Mouse (Mus musculus): ENCODE results near the gene Sema4g. TPM values are rescaled to one million over a fixed set of nuclear protein-coding genes. Genes with fewer than 3 reads are reported as not detected.

The Sema4g gene
- total and polyA plus RNA-seq, 2 experiments from 2014 or later, result 18.7 to 63.2 TPM

GRCm38 (mm10) chr19:45045651-45046050 lies 56.8 kb downstream of the Sema4g start, which contains the start of gene Pdzd7:
Pdzd7 (minus strand) TSS chr19:45045717.
- peaks cover 5% of the 10 kb centered on the region; the same call in 1 of the 2 replicates for H3K4me1 ChIP-seq (ENCODE audit: insufficient read depth, low read length)
- ATAC-seq (ENCODE audit: low FRiP score) (no peak), DNase-seq (ENCODE audit: low spot score) (no peak)
- 86% methylated on average over 5 of the region's 5 CpGs for WGBS
- peak within 1 kb of the TSS; percentile 57 for H3K4me3 ChIP-seq (ENCODE audit: low read depth, low read length)
- no peaks in the 10 kb centered on the region for H3K27me3 ChIP-seq (ENCODE audit: insufficient read depth, low read length)
- H3K9me3 ChIP-seq (ENCODE audit: low read length), result no peaks in the 10 kb centered on the region
- TF ChIP-seq CTCF (IDR thresholded peaks at IDR 0.05), result no peak
- peaks cover 12% of the 10 kb centered on the region for H3K36me3 ChIP-seq (ENCODE audit: insufficient read depth, low read length)
- peak within 1 kb of the TSS; percentile 68 for H3K9ac ChIP-seq (replicated peaks; ENCODE audit: low read length, poor library complexity, severe bottlenecking)
- H3K4me2 ChIP-seq (ENCODE audit: low read depth, low read length, poor library complexity, severe bottlenecking), result peak within 1 kb of the TSS; percentile 77
- H3K27ac ChIP-seq (ENCODE audit: low read depth, low read length), result peak within 1 kb of the TSS; percentile 94

DNA sequence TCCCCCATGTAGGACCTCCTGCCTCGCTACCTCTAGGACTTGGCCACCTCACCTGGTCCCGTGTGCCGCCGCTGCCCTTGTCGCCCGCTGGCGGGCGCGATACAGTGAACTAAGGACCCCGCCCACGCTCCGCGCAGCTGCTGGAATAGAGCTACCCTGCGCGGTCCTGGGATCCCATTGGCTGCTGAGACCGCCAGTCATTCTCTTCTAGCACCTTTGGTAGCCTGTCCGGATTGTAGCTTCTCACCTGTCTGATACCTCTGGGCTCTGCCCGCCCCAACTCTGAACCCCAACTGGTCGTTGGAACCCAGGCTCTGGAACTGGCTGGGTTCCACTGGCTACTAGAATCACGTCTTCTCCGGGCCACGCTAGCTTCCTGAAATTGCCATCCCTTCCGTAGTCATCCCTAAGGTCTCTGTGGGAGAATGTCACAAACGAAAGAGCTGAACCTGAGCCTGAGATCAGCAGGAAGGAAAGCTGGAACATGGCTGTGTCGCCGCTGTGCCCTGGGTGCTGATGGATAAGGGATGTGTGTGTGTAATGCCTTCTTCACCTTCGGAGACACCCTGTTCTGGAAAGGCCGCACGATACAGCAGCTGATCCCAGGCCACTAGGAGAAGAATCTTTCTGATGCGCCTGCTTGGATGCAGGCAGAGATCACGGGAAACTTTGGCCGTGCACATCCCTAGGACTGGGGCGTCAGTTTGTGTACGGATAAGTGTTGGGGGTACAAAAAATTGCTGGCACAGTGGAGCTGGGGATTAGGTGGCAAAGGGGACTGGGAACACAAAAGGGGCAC lies 57.8 kb downstream of the Sema4g start:
- DNase-seq (ENCODE audit: low spot score) (peak; percentile 94), ATAC-seq (ENCODE audit: low FRiP score) (peak; percentile 69)
- Histone ChIP-seq H3K9me3 (ENCODE audit: low read length) (no peaks in the 10 kb centered on the region), H3K4me2 (ENCODE audit: low read depth, low read length, poor library complexity, severe bottlenecking) (peak overlapping the region; percentile 77), H3K4me3 (ENCODE audit: low read depth, low read length) (peak overlapping the region; percentile 57), H3K4me1 (ENCODE audit: insufficient read depth, low read length) (peaks cover 5% of the 10 kb centered on the region; the same call in 1 of the 2 replicates), H3K27ac (ENCODE audit: low read depth, low read length) (peak overlapping the region; percentile 94), H3K27me3 (ENCODE audit: insufficient read depth, low read length) (no peaks in the 10 kb centered on the region), H3K9ac (replicated peaks; ENCODE audit: low read length, poor library complexity, severe bottlenecking) (peak overlapping the region; percentile 68), H3K36me3 (ENCODE audit: insufficient read depth, low read length) (peaks cover 19% of the 10 kb centered on the region)
- WGBS, result under 1% methylated on average over 34 of the region's 34 CpGs
- peak; percentile 51 for TF ChIP-seq CTCF (IDR thresholded peaks at IDR 0.05)

- TF ChIP-seq CTCF (IDR thresholded peaks at IDR 0.05), result peak; percentile 80
- H3K4me1 ChIP-seq (ENCODE audit: insufficient read depth, low read length), result peaks cover 5% of the 10 kb centered on the region; the same call in 1 of the 2 replicates
- peak within 1 kb of the TSS; percentile 68 for H3K9ac ChIP-seq (replicated peaks; ENCODE audit: low read length, poor library complexity, severe bottlenecking)
- H3K4me3 ChIP-seq (ENCODE audit: low read depth, low read length), result peak within 1 kb of the TSS; percentile 57
- no peaks in the 10 kb centered on the region for H3K9me3 ChIP-seq (ENCODE audit: low read length)
- H3K36me3 ChIP-seq (ENCODE audit: insufficient read depth, low read length), result peaks cover 27% of the 10 kb centered on the region
- H3K4me2 ChIP-seq (ENCODE audit: low read depth, low read length, poor library complexity, severe bottlenecking), result peak within 1 kb of the TSS; percentile 77
- DNase-seq (ENCODE audit: low spot score) (peak; percentile 94), ATAC-seq (ENCODE audit: low FRiP score) (peak; percentile 87)
- WGBS, result under 1% methylated on average over 26 of the region's 26 CpGs
- no peaks in the 10 kb centered on the region for H3K27me3 ChIP-seq (ENCODE audit: insufficient read depth, low read length)
- H3K27ac ChIP-seq (ENCODE audit: low read depth, low read length), result peak within 1 kb of the TSS; percentile 94
Measured at GRCm38 (mm10) chr19:45047417-45047934, 58.6 kb downstream of the Sema4g start, which contains the start of gene Sfxn3. Sfxn3 (plus strand) TSS chr19:45047503.

- peaks cover 5% of the 10 kb centered on the region; the same call in 1 of the 2 replicates for H3K4me1 ChIP-seq (ENCODE audit: insufficient read depth, low read length)
Measured at GRCm38 (mm10) chr19:45047935-45048643, 59.2 kb downstream of the Sema4g start.

DNA sequence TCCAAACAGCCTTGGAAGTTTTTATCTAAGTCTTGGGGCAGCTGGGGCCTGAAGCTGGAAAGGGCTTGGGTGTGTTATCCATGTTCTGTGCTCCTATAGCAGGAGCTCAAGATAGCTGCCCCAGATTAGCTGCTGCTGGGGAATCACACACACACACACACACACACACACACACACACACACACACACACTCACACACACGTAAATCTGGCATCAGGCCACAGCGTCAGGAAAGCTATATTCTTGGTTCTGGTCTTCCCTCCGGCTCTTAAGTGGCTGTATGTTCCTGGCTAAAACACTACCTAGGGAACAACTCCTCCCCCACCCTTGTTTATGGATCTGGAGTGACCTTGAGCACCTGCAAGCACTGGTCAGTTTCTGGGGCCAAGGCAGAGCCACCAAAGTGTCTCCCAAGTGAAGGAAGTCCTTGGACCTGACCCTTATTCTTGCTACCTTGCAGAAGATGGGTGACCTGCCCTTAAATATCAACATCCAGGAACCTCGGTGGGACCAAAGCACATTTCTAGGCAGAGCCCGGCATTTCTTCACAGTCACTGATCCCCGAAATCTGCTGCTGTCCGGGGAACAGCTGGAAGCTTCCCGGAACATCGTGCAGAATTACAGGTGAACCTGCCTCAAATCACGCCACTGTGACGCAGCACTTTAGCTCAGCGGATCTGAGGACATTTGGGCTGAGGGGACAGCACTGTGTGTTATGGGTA lies 59.9 kb downstream of the Sema4g start:
- 81% methylated on average over 12 of the region's 12 CpGs for WGBS
- no peaks in the 10 kb centered on the region for H3K27me3 ChIP-seq (ENCODE audit: insufficient read depth, low read length)
- no peak for TF ChIP-seq CTCF (IDR thresholded peaks at IDR 0.05)
- peak overlapping the region; percentile 57 for H3K4me3 ChIP-seq (ENCODE audit: low read depth, low read length)
- H3K36me3 ChIP-seq (ENCODE audit: insufficient read depth, low read length), result peaks cover 37% of the 10 kb centered on the region
- H3K9me3 ChIP-seq (ENCODE audit: low read length), result no peaks in the 10 kb centered on the region
- peak overlapping the region; percentile 94 for H3K27ac ChIP-seq (ENCODE audit: low read depth, low read length)
- peaks cover 5% of the 10 kb centered on the region; the same call in 1 of the 2 replicates for H3K4me1 ChIP-seq (ENCODE audit: insufficient read depth, low read length)
- H3K4me2 ChIP-seq (ENCODE audit: low read depth, low read length, poor library complexity, severe bottlenecking), result peak overlapping the region; percentile 77
- DNase-seq (ENCODE audit: low spot score) (no peak), ATAC-seq (ENCODE audit: low FRiP score) (no peak)
- H3K9ac ChIP-seq (replicated peaks; ENCODE audit: low read length, poor library complexity, severe bottlenecking), result peak overlapping the region; percentile 68

More at GRCm38 (mm10) chr19:45047935-45048643, 59.2 kb downstream of the Sema4g start:
- Histone ChIP-seq H3K9ac (replicated peaks; ENCODE audit: low read length, poor library complexity, severe bottlenecking) (peak overlapping the region; percentile 68), H3K4me2 (ENCODE audit: low read depth, low read length, poor library complexity, severe bottlenecking) (peak overlapping the region; percentile 77), H3K9me3 (ENCODE audit: low read length) (no peaks in the 10 kb centered on the region), H3K27me3 (ENCODE audit: insufficient read depth, low read length) (no peaks in the 10 kb centered on the region), H3K36me3 (ENCODE audit: insufficient read depth, low read length) (peaks cover 33% of the 10 kb centered on the region), H3K27ac (ENCODE audit: low read depth, low read length) (peak overlapping the region; percentile 94), H3K4me3 (ENCODE audit: low read depth, low read length) (peak overlapping the region; percentile 57)
- no peak for TF ChIP-seq CTCF (IDR thresholded peaks at IDR 0.05)
- peak; percentile 70 for DNase-seq (ENCODE audit: low spot score)
- WGBS, result 23% methylated on average over 11 of the region's 11 CpGs
- peak; percentile 65 for ATAC-seq (ENCODE audit: low FRiP score)
